Mouse (Mus musculus) intestine, postnatal 0 days (tissue): ENCODE data around the gene Prkar1b. TPM values are rescaled to one million over a fixed set of nuclear protein-coding genes. Genes with fewer than 3 reads are reported as not detected.

Experiments
- ATAC-seq: fragments of 200-750 bp; cut with Nextera tagmentation; 2 replicates; pipeline ENCODE4 v1.8.0; 2017; ENCODE audit warnings: mild to moderate bottlenecking, moderate TSS enrichment, moderate library complexity
- H3K27ac ChIP-seq: fragments of 300-500 bp; sonication (generic); 2 replicates; pipeline ENCODE4 v1.5.1; 2014; ENCODE audit warnings: mild to moderate bottlenecking, low read depth, low read length, moderate library complexity
- H3K27me3 ChIP-seq: fragments of 300-500 bp; sonication (generic); replicated peaks from 2 replicates; pipeline ENCODE4 v1.6.1; 2014; ENCODE audit warnings: low read length, mixed read lengths; ENCODE audit not compliant: control insufficient read depth, insufficient read depth
- H3K36me3 ChIP-seq: fragments of 300-500 bp; sonication (generic); 2 replicates; pipeline ENCODE4 v1.6.1; 2014; ENCODE audit warnings: mild to moderate bottlenecking, moderate library complexity; ENCODE audit not compliant: control insufficient read depth, insufficient read depth
- H3K4me1 ChIP-seq: fragments of 300-500 bp; sonication (generic); replicated peaks from 2 replicates; pipeline ENCODE4 v1.6.1; 2014; ENCODE audit warnings: antibody characterized with exemption, low read length, mixed read lengths; ENCODE audit not compliant: control insufficient read depth, insufficient read depth
- H3K4me2 ChIP-seq: fragments of 300-500 bp; sonication (generic); replicated peaks from 2 replicates; pipeline ENCODE4 v1.6.1; 2014; ENCODE audit warnings: low read depth, mild to moderate bottlenecking, moderate library complexity
- H3K4me3 ChIP-seq: fragments of 300-500 bp; sonication (generic); 2 replicates; pipeline ENCODE4 v1.5.1; 2014; ENCODE audit warnings: low read depth, low read length
- H3K9ac ChIP-seq: fragments of 300-500 bp; sonication (generic); 2 replicates; pipeline ENCODE4 v1.6.1; 2014; ENCODE audit warnings: mild to moderate bottlenecking, low read depth, low read length
- H3K9me3 ChIP-seq: fragments of 300-500 bp; sonication (generic); 2 replicates; pipeline ENCODE4 v1.6.1; 2016; ENCODE audit warnings: mixed run types; ENCODE audit not compliant: control insufficient read depth
- CTCF ChIP-seq: sonication (generic); IDR thresholded peaks from 2 replicates; pipeline ENCODE4 v1.5.1; 2016; ENCODE audit warnings: low read depth, mild to moderate bottlenecking, control low read depth, antibody characterized with exemption, moderate library complexity
- WGBS: fragments of 180-500 bp; shearing (Covaris S2); extraction: QIAGEN DNeasy Blood & Tissue Kit; methylation state at CpG from one replicate; pipeline ENCODE4 v1.1.7; 2014; 5-methylcytosine and 5-hydroxymethylcytosine counted together
- polyA plus RNA-seq: library from polyadenylated mRNA; unstranded; fragments of >200 nt; fragmentation: Nextera tagmentation; extraction: Ambion mirVana; gene quantifications from 2 replicates; pipeline ENCODE4 v1.2.1, GENCODE M21; 2015

The Prkar1b gene
- polyA plus RNA-seq, 1 experiment from 2014 or later = 10.0 TPM

- no peaks in the 10 kb centered on the region for H3K27me3 ChIP-seq
- no peak overlapping the region for H3K4me3 ChIP-seq
- H3K9ac ChIP-seq = no peak overlapping the region
- ATAC-seq = no peak
- H3K9me3 ChIP-seq = no peaks in the 10 kb centered on the region
- no peak overlapping the region for H3K4me2 ChIP-seq
- 85% methylated on average over 7 of the region's 7 CpGs for WGBS
- TF ChIP-seq CTCF = no peak
- H3K27ac ChIP-seq = no peak overlapping the region
- no peaks in the 10 kb centered on the region for H3K4me1 ChIP-seq
- no peaks in the 10 kb centered on the region for H3K36me3 ChIP-seq
These were observed 100.4 kb downstream of the Prkar1b start for GRCm38 (mm10) chr5:139049367-139049766.

- no peak for ATAC-seq
- no peaks in the 10 kb centered on the region for H3K27me3 ChIP-seq
- H3K27ac ChIP-seq = no peak overlapping the region
- no peak overlapping the region for H3K4me3 ChIP-seq
- no peak overlapping the region for H3K4me2 ChIP-seq
- no peaks in the 10 kb centered on the region for H3K4me1 ChIP-seq
- no peak overlapping the region for H3K9ac ChIP-seq
- H3K36me3 ChIP-seq = no peaks in the 10 kb centered on the region
- 65% methylated on average over 2 of the region's 2 CpGs for WGBS
- H3K9me3 ChIP-seq = no peaks in the 10 kb centered on the region
- TF ChIP-seq CTCF = no peak
These were observed 102.6 kb downstream of the Prkar1b start for GRCm38 (mm10) chr5:139047171-139047570.

DNA sequence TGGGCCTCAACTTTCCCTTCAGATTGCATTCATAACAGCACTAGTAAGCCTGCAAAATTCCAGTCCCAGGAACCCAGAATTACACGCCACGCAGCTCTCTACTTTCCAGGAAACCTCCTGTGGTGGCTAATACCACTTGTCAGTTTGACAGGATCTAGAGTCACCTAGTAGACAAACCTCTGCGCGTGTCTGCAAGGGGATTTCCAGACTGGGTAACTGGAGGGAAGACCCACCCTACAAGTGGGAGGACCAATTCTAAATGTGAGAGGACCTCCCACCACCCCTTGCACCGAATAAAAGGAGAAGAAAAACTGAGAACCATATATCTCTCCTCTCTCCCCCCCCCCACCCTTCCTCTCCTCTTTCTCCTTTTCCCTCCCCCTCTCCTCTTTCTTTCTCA is 103.2 kb downstream of the Prkar1b start:
- Histone ChIP-seq H3K27ac (no peak overlapping the region), H3K36me3 (no peaks in the 10 kb centered on the region)

GRCm38 (mm10) chr5:139043546-139043945 is 106.3 kb downstream of the Prkar1b start:
- Histone ChIP-seq H3K4me1 (no peaks in the 10 kb centered on the region), H3K9ac (no peak overlapping the region), H3K4me2 (no peak overlapping the region), H3K36me3 (no peaks in the 10 kb centered on the region), H3K4me3 (no peak overlapping the region), H3K9me3 (no peaks in the 10 kb centered on the region), H3K27me3 (no peaks in the 10 kb centered on the region), H3K27ac (no peak overlapping the region)
- no peak for TF ChIP-seq CTCF
- ATAC-seq = no peak
- WGBS = 64% methylated on average over 4 of the region's 4 CpGs

More for the DNA sequence above, 103.2 kb downstream of the Prkar1b start:
- Histone ChIP-seq H3K4me2 (no peak overlapping the region), H3K4me3 (no peak overlapping the region), H3K27me3 (no peaks in the 10 kb centered on the region), H3K9me3 (no peaks in the 10 kb centered on the region), H3K4me1 (no peaks in the 10 kb centered on the region), H3K9ac (no peak overlapping the region)
- WGBS = 74% methylated on average over 5 of the region's 5 CpGs
- ATAC-seq = no peak
- TF ChIP-seq CTCF = no peak

DNA sequence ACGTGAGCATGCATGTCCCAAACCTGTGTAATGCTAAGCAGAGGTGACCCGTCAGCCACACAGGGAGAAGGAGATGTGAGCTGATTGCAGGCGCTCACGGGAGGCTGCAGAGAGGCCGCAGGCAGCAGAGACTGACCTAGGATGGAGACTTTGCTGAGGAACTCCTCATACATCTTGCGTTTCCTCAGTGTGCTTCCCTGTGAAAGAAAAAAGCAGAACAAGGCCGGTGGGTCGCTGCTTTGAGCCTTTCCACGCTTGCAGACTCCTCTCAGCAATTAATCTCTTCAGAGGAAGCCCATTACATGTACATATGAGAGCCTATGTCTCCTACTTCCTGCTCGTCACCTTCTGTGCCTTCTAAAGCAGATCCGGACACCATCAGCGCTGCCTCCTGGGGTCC is 107.5 kb downstream of the Prkar1b start:
- Histone ChIP-seq H3K9me3 (no peaks in the 10 kb centered on the region), H3K4me1 (no peaks in the 10 kb centered on the region), H3K36me3 (no peaks in the 10 kb centered on the region), H3K27ac (no peak overlapping the region), H3K9ac (no peak overlapping the region), H3K27me3 (no peaks in the 10 kb centered on the region), H3K4me2 (no peak overlapping the region), H3K4me3 (no peak overlapping the region)
- 76% methylated on average over 12 of the region's 12 CpGs for WGBS
- ATAC-seq = no peak
- no peak for TF ChIP-seq CTCF

GRCm38 (mm10) chr5:139035171-139035570 is 114.6 kb downstream of the Prkar1b start:
- H3K9me3 ChIP-seq = no peaks in the 10 kb centered on the region
- H3K4me2 ChIP-seq = no peak overlapping the region
- no peak overlapping the region for H3K9ac ChIP-seq
- no peaks in the 10 kb centered on the region for H3K27me3 ChIP-seq
- 0 out of 2 replicates have a peak, but pooled peaks cover 4% of the 10 kb centered on the region for H3K36me3 ChIP-seq
- H3K27ac ChIP-seq = no peak overlapping the region
- no peak overlapping the region for H3K4me3 ChIP-seq
- no peak for TF ChIP-seq CTCF
- H3K4me1 ChIP-seq = no peaks in the 10 kb centered on the region
- 65% methylated on average over 2 of the region's 2 CpGs for WGBS
- ATAC-seq = no peak

- WGBS = 60% methylated on average over 6 of the region's 6 CpGs
These were observed 115.1 kb downstream of the Prkar1b start for GRCm38 (mm10) chr5:139034746-139035145.

More at GRCm38 (mm10) chr5:139034746-139035145, 115.1 kb downstream of the Prkar1b start:
- no peaks in the 10 kb centered on the region for H3K4me1 ChIP-seq
- H3K27me3 ChIP-seq = no peaks in the 10 kb centered on the region
- no peaks in the 10 kb centered on the region for H3K9me3 ChIP-seq
- H3K27ac ChIP-seq = no peak overlapping the region
- no peak overlapping the region for H3K9ac ChIP-seq
- no peak for TF ChIP-seq CTCF
- ATAC-seq = no peak
- 0 out of 2 replicates have a peak, but pooled peaks cover 4% of the 10 kb centered on the region for H3K36me3 ChIP-seq
- no peak overlapping the region for H3K4me3 ChIP-seq
- H3K4me2 ChIP-seq = no peak overlapping the region
